Mouse (Mus musculus) CH12.LX (cell line): Measurements from ENCODE around the gene Tbc1d16. TPM values are rescaled to one million over a fixed set of nuclear protein-coding genes. Genes with fewer than 3 reads are reported as not detected.
"Not testable (repeated sequence)": the region's sequence is repeated elsewhere in the genome, so short reads cannot be mapped to it uniquely, and the experiment has no call there.

Source experiments
- DNase-seq: peaks from one replicate; pipeline ENCODE4 v3.0.0-alpha.2; 2013; ENCODE audit errors: extremely low read depth
- H3K27ac ChIP-seq: 2 replicates; pipeline ENCODE4 v1.5.1; 2012; ENCODE audit warnings: low read depth, mild to moderate bottlenecking, control low read depth, moderate library complexity; ENCODE audit not compliant: insufficient read depth
- H3K27me3 ChIP-seq: replicated peaks from 2 replicates; pipeline ENCODE3; 2012; ENCODE audit warnings: inconsistent platforms
- H3K36me3 ChIP-seq, 2 experiments: replicated peaks in 1 of 2; 2 replicates each; pipeline versions ENCODE3 to v1.6.1; 2012; ENCODE audit warnings: inconsistent platforms in 1 of 2, low read length in 1 of 2, mild to moderate bottlenecking in 1 of 2, mixed read lengths in 1 of 2, moderate library complexity in 1 of 2; ENCODE audit not compliant: control insufficient read depth in 1 of 2, insufficient read depth in 1 of 2
- H3K4me1 ChIP-seq, 2 experiments: 2 replicates each; pipeline ENCODE4 v1.6.1; 2012; ENCODE audit warnings: inconsistent platforms in 1 of 2, moderate library complexity in 1 of 2; ENCODE audit not compliant: insufficient read depth in 2 of 2, control insufficient read depth in 1 of 2
- H3K4me2 ChIP-seq: 2 replicates; pipeline ENCODE4 v1.6.1; 2012; ENCODE audit warnings: low read depth, mild to moderate bottlenecking, control low read depth; ENCODE audit not compliant: poor library complexity, insufficient read depth, severe bottlenecking
- H3K4me3 ChIP-seq, 3 experiments: fragments of 150-350 bp in 1 of 3; sonication (generic) in 1 of 3; replicated peaks in 1 of 3; 2 replicates each; pipeline versions ENCODE3 to v1.5.1; 2011 to 2012; ENCODE audit warnings: low read depth in 2 of 3, low read length in 2 of 3, mild to moderate bottlenecking in 2 of 3, moderate library complexity in 2 of 3, control low read depth in 1 of 3, improper control_type of control experiment in 1 of 3, inconsistent platforms in 1 of 3, mixed read lengths in 1 of 3; ENCODE audit not compliant: poor library complexity in 1 of 3
- H3K79me2 ChIP-seq: replicated peaks from 2 replicates; pipeline ENCODE4 v1.6.1; 2012; ENCODE audit warnings: mild to moderate bottlenecking, moderate library complexity; ENCODE audit not compliant: control insufficient read depth, poor library complexity, insufficient read depth, severe bottlenecking; ENCODE audit errors: extremely low read depth
- H3K9ac ChIP-seq: 2 replicates; pipeline ENCODE4 v1.6.1; 2012; ENCODE audit warnings: low read depth, mild to moderate bottlenecking, control low read depth, moderate library complexity; ENCODE audit not compliant: insufficient read depth
- H3K9me3 ChIP-seq: replicated peaks from 2 replicates; pipeline ENCODE3; 2012; ENCODE audit warnings: low read length, inconsistent platforms, mixed read lengths
- BHLHE40 ChIP-seq: IDR thresholded peaks from 2 replicates; pipeline ENCODE4 v1.6.1; 2011; ENCODE audit warnings: mild to moderate bottlenecking, low read depth, low read length, improper control_type of control experiment
- CHD1 ChIP-seq: IDR thresholded peaks from 2 replicates; pipeline ENCODE4 v1.6.1; 2012; ENCODE audit warnings: low read depth, low read length, improper control_type of control experiment, inconsistent platforms
- EP300 ChIP-seq: IDR thresholded peaks from 2 replicates; pipeline ENCODE4 v1.6.1; 2011; ENCODE audit warnings: low read length, improper control_type of control experiment
- HCFC1 ChIP-seq: IDR thresholded peaks from 2 replicates; pipeline ENCODE4 v1.6.1; 2012; ENCODE audit warnings: low read depth, mild to moderate bottlenecking, inconsistent platforms, low read length, improper control_type of control experiment
- JUND ChIP-seq: conservative IDR thresholded peaks from 2 replicates; pipeline ENCODE4 v1.6.1; 2011; ENCODE audit warnings: low read depth, low read length, improper control_type of control experiment
- MAX ChIP-seq: IDR thresholded peaks from 2 replicates; pipeline ENCODE4 v1.6.1; 2011; ENCODE audit warnings: low read length, improper control_type of control experiment
- NRF1 ChIP-seq: IDR thresholded peaks from 2 replicates; pipeline ENCODE4 v1.6.1; 2014; ENCODE audit warnings: low read depth, mild to moderate bottlenecking, inconsistent platforms, low read length, improper control_type of control experiment, moderate library complexity
- SMC3 ChIP-seq: IDR thresholded peaks from 2 replicates; pipeline ENCODE4 v1.6.1; 2011; ENCODE audit warnings: low read depth, low read length, improper control_type of control experiment
- TBP ChIP-seq: conservative IDR thresholded peaks from 2 replicates; pipeline ENCODE4 v1.6.1; 2011; ENCODE audit warnings: low read depth, low read length, improper control_type of control experiment
- USF1 ChIP-seq: IDR thresholded peaks from 2 replicates; pipeline ENCODE4 v1.6.1; 2014; ENCODE audit warnings: low read depth, mild to moderate bottlenecking, inconsistent platforms, low read length, improper control_type of control experiment
- USF2 ChIP-seq: conservative IDR thresholded peaks from 2 replicates; pipeline ENCODE4 v1.6.1; 2011; ENCODE audit warnings: low read depth, low read length, improper control_type of control experiment
- dilution Hi-C: fragments of 300-500 bp; cut with MboI; formaldehyde crosslinking; loops from 2 replicates; pipeline ENCODE4 v1.14.3; 2020; ENCODE audit warnings: low sequenced_read_pairs; ENCODE audit not compliant: extremely low pct_unique_long_range_greater_than_20kb, extremely low pct_ligation_motif_present
- in situ Hi-C: fragments of 300-500 bp; cut with MboI; formaldehyde crosslinking; loops from 3 replicates; pipeline ENCODE4 v1.14.3; 2019; ENCODE audit warnings: low sequenced_read_pairs, low pct_ligation_motif_present, low pct_unique_long_range_greater_than_20kb, mixed read lengths
- polyA plus RNA-seq: library from polyadenylated mRNA; unstranded; fragments of >175 nt; gene quantifications from 2 replicates; pipeline ENCODE4 v1.2.1, GENCODE M21; 2012; ENCODE audit warnings: low read depth; ENCODE audit not compliant: insufficient read length
- total RNA-seq, 2 experiments: library from RNA; depleted of rRNA; stranded (reverse); fragments of 300-350 nt in 1 of 2; fragments of >200 nt in 1 of 2; gene quantifications; 2 replicates each; pipeline ENCODE4 v1.2.3; 2012 to 2014

Gene Tbc1d16
- total and polyA plus RNA-seq, 3 experiments, result 0.79 to 15.9 (median 2.7) TPM

- no peak overlapping the region for H3K9ac ChIP-seq
- no peak for DNase-seq
- in situ Hi-C loops, result no loop called here
Observed at GRCm38 (mm10) chr11:119258572-119259322, 30.4 kb upstream of the Tbc1d16 start.

DNA sequence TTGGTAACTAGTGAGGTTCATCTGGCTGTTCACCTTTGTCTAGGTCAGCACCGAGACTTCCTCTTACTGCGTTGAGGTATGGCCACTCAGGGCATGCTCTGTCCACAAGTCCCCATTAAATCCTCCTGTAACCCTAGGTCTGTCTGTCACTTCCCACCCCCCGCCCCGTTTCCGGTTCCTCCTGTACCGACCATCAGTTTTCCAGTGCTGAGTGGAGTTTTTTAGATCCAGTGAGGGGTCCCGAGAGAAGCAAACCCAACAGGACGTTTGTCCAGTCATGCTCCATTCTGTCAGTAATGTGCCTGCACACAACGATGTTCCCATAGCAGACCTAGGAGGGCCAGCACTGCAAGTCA, 29.9 kb upstream of the Tbc1d16 start:
- no peaks in the 10 kb centered on the region for H3K36me3 ChIP-seq
- no peaks in the 10 kb centered on the region for H3K79me2 ChIP-seq
- H3K4me1 ChIP-seq, result no peaks in the 10 kb centered on the region
- dilution Hi-C loops, result no loop called here
- in situ Hi-C loops, result no loop called here
- H3K27ac ChIP-seq, result no peak overlapping the region
- no peak for DNase-seq
- H3K27me3 ChIP-seq, result peaks cover 82% of the 10 kb centered on the region
- H3K9me3 ChIP-seq, result peaks cover 1% of the 10 kb centered on the region
- no peak overlapping the region for H3K9ac ChIP-seq
- no peak overlapping the region for H3K4me2 ChIP-seq
- no peak overlapping the region for H3K4me3 ChIP-seq
- TF ChIP-seq TBP (no peak), EP300 (no peak), USF2 (no peak), SMC3 (no peak), CHD1 (no peak), HCFC1 (no peak), BHLHE40 (no peak)

More at GRCm38 (mm10) chr11:119258572-119259322, 30.4 kb upstream of the Tbc1d16 start:
- no peak overlapping the region for H3K4me3 ChIP-seq
- peaks cover 2% of the 10 kb centered on the region for H3K9me3 ChIP-seq
- TF ChIP-seq BHLHE40 (0 out of 2 replicates have a peak, but pooled peaks have one; percentile 17), JUND (no peak), MAX (no peak), USF1 (no peak), NRF1 (peak; percentile 77)
- H3K27ac ChIP-seq, result no peak overlapping the region
- dilution Hi-C loops, result no loop called here
- no peaks in the 10 kb centered on the region for H3K4me1 ChIP-seq
- H3K4me2 ChIP-seq, result no peak overlapping the region
- H3K79me2 ChIP-seq, result no peaks in the 10 kb centered on the region
- no peaks in the 10 kb centered on the region for H3K36me3 ChIP-seq
- H3K27me3 ChIP-seq, result peaks cover 80% of the 10 kb centered on the region

GRCm38 (mm10) chr11:119256557-119256956, 28.3 kb upstream of the Tbc1d16 start:
- H3K4me2 ChIP-seq, H3K9me3 ChIP-seq, dilution Hi-C loops, H3K9ac ChIP-seq, H3K36me3 ChIP-seq, H3K4me3 ChIP-seq, in situ Hi-C loops, H3K79me2 ChIP-seq, DNase-seq, H3K4me1 ChIP-seq, H3K27ac ChIP-seq: not testable (repeated sequence)
- H3K27me3 ChIP-seq, result peaks cover 81% of the 10 kb centered on the region
